Mouse (Mus musculus): ENCODE measurements around the gene Srd5a1. TPM values are rescaled to one million over a fixed set of nuclear protein-coding genes. Genes with fewer than 3 reads are reported as not detected.

The Srd5a1 gene
- polyA plus RNA-seq, 1 experiment from 2014 or later: 25.5 TPM

GRCm38 (mm10) chr13:69536021-69536420, 75.2 kb downstream of the Srd5a1 start:
- Histone ChIP-seq H3K36me3 (ENCODE audit: control insufficient read depth, insufficient read depth, low read length) (no peaks in the 10 kb centered on the region), H3K4me3 (replicated peaks; ENCODE audit: low read depth, low read length) (no peak overlapping the region), H3K9ac (replicated peaks; ENCODE audit: low read length) (peak overlapping the region; percentile 71; the same call in 1 of the 2 replicates), H3K27me3 (ENCODE audit: control insufficient read depth, insufficient read depth, low read length) (no peaks in the 10 kb centered on the region), H3K4me2 (ENCODE audit: low read length) (peak overlapping the region; percentile 94), H3K9me3 (ENCODE audit: control insufficient read depth, low read length) (no peaks in the 10 kb centered on the region), H3K27ac (replicated peaks; ENCODE audit: low read depth, low read length) (no peak overlapping the region), H3K4me1 (ENCODE audit: control insufficient read depth, insufficient read depth, low read length) (peaks cover 45% of the 10 kb centered on the region)
- WGBS: 77% methylated on average over 4 of the region's 4 CpGs
- no peak for DNase-seq
- no peak for ATAC-seq (ENCODE audit: low FRiP score, low TSS enrichment)

- Histone ChIP-seq H3K27ac (replicated peaks; ENCODE audit: low read depth, low read length) (peak overlapping the region; percentile 96), H3K36me3 (ENCODE audit: control insufficient read depth, insufficient read depth, low read length) (no peaks in the 10 kb centered on the region), H3K27me3 (ENCODE audit: control insufficient read depth, insufficient read depth, low read length) (no peaks in the 10 kb centered on the region), H3K4me1 (ENCODE audit: control insufficient read depth, insufficient read depth, low read length) (peaks cover 46% of the 10 kb centered on the region), H3K4me2 (ENCODE audit: low read length) (peak overlapping the region; percentile 95), H3K4me3 (replicated peaks; ENCODE audit: low read depth, low read length) (peak overlapping the region; percentile 90), H3K9ac (replicated peaks; ENCODE audit: low read length) (peak overlapping the region; percentile 88), H3K9me3 (ENCODE audit: control insufficient read depth, low read length) (no peaks in the 10 kb centered on the region)
- peak; percentile 94 for ATAC-seq (ENCODE audit: low FRiP score, low TSS enrichment)
- WGBS: under 1% methylated on average over 74 of the region's 86 CpGs
- DNase-seq: peak; percentile 100
Observed at GRCm38 (mm10) chr13:69534654-69535551, 76.3 kb downstream of the Srd5a1 start.

GRCm38 (mm10) chr13:69534334-69534653, 76.9 kb downstream of the Srd5a1 start, which contains the start of gene Tent4a:
Tent4a (minus strand) TSS chr13:69534617.
- WGBS: 0% methylated on average over 14 of the region's 57 CpGs
- peak within 1 kb of the TSS; percentile 95 for H3K4me2 ChIP-seq (ENCODE audit: low read length)
- no peaks in the 10 kb centered on the region for H3K9me3 ChIP-seq (ENCODE audit: control insufficient read depth, low read length)
- peak within 1 kb of the TSS; percentile 90 for H3K4me3 ChIP-seq (replicated peaks; ENCODE audit: low read depth, low read length)
- H3K36me3 ChIP-seq (ENCODE audit: control insufficient read depth, insufficient read depth, low read length): no peaks in the 10 kb centered on the region
- DNase-seq (no peak), ATAC-seq (ENCODE audit: low FRiP score, low TSS enrichment) (peak; percentile 86)
- H3K27me3 ChIP-seq (ENCODE audit: control insufficient read depth, insufficient read depth, low read length): no peaks in the 10 kb centered on the region
- peak within 1 kb of the TSS; percentile 88 for H3K9ac ChIP-seq (replicated peaks; ENCODE audit: low read length)
- H3K27ac ChIP-seq (replicated peaks; ENCODE audit: low read depth, low read length): peak within 1 kb of the TSS; percentile 96
- peaks cover 42% of the 10 kb centered on the region for H3K4me1 ChIP-seq (ENCODE audit: control insufficient read depth, insufficient read depth, low read length)

GRCm38 (mm10) chr13:69533405-69534333, 77.6 kb downstream of the Srd5a1 start, which contains the start of gene Nsun2:
Nsun2 (plus strand) TSS chr13:69533746.
- peaks cover 41% of the 10 kb centered on the region for H3K4me1 ChIP-seq (ENCODE audit: control insufficient read depth, insufficient read depth, low read length)
- peak within 1 kb of the TSS; percentile 90 for H3K4me3 ChIP-seq (replicated peaks; ENCODE audit: low read depth, low read length)
- no peaks in the 10 kb centered on the region for H3K9me3 ChIP-seq (ENCODE audit: control insufficient read depth, low read length)
- under 1% methylated on average over 132 of the region's 155 CpGs for WGBS
- ATAC-seq (ENCODE audit: low FRiP score, low TSS enrichment) (0 out of 2 replicates have a peak, but pooled peaks have one; percentile 1), DNase-seq (peak; percentile 71)
- H3K4me2 ChIP-seq (ENCODE audit: low read length): peak within 1 kb of the TSS; percentile 95
- no peaks in the 10 kb centered on the region for H3K36me3 ChIP-seq (ENCODE audit: control insufficient read depth, insufficient read depth, low read length)
- peak within 1 kb of the TSS; percentile 88 for H3K9ac ChIP-seq (replicated peaks; ENCODE audit: low read length)
- H3K27ac ChIP-seq (replicated peaks; ENCODE audit: low read depth, low read length): peak within 1 kb of the TSS; percentile 96
- H3K27me3 ChIP-seq (ENCODE audit: control insufficient read depth, insufficient read depth, low read length): no peaks in the 10 kb centered on the region

- WGBS: under 1% methylated on average over 9 of the region's 9 CpGs
- peaks cover 38% of the 10 kb centered on the region for H3K4me1 ChIP-seq (ENCODE audit: control insufficient read depth, insufficient read depth, low read length)
- DNase-seq: no peak
Observed at GRCm38 (mm10) chr13:69532893-69533404, 78.3 kb downstream of the Srd5a1 start.

GRCm38 (mm10) chr13:69532101-69532892, 78.9 kb downstream of the Srd5a1 start:
- DNase-seq: no peak
- H3K4me1 ChIP-seq (ENCODE audit: control insufficient read depth, insufficient read depth, low read length): peaks cover 38% of the 10 kb centered on the region
- WGBS: 19% methylated on average over 14 of the region's 14 CpGs

More at GRCm38 (mm10) chr13:69532893-69533404, 78.3 kb downstream of the Srd5a1 start:
- peak overlapping the region; percentile 88 for H3K9ac ChIP-seq (replicated peaks; ENCODE audit: low read length)
- no peaks in the 10 kb centered on the region for H3K36me3 ChIP-seq (ENCODE audit: control insufficient read depth, insufficient read depth, low read length)
- H3K9me3 ChIP-seq (ENCODE audit: control insufficient read depth, low read length): no peaks in the 10 kb centered on the region
- H3K4me2 ChIP-seq (ENCODE audit: low read length): peak overlapping the region; percentile 95
- no peak for ATAC-seq (ENCODE audit: low FRiP score, low TSS enrichment)
- H3K4me3 ChIP-seq (replicated peaks; ENCODE audit: low read depth, low read length): peak overlapping the region; percentile 90
- peak overlapping the region; percentile 96 for H3K27ac ChIP-seq (replicated peaks; ENCODE audit: low read depth, low read length)
- H3K27me3 ChIP-seq (ENCODE audit: control insufficient read depth, insufficient read depth, low read length): no peaks in the 10 kb centered on the region

GRCm38 (mm10) chr13:69531431-69531830, 79.8 kb downstream of the Srd5a1 start:
- H3K4me1 ChIP-seq (ENCODE audit: control insufficient read depth, insufficient read depth, low read length): peaks cover 40% of the 10 kb centered on the region
- no peak overlapping the region for H3K27ac ChIP-seq (replicated peaks; ENCODE audit: low read depth, low read length)
- H3K9ac ChIP-seq (replicated peaks; ENCODE audit: low read length): peak overlapping the region; percentile 34; the same call in 1 of the 2 replicates
- no peaks in the 10 kb centered on the region for H3K27me3 ChIP-seq (ENCODE audit: control insufficient read depth, insufficient read depth, low read length)
- H3K4me2 ChIP-seq (ENCODE audit: low read length): peak overlapping the region; percentile 95
- no peaks in the 10 kb centered on the region for H3K9me3 ChIP-seq (ENCODE audit: control insufficient read depth, low read length)
- H3K36me3 ChIP-seq (ENCODE audit: control insufficient read depth, insufficient read depth, low read length): no peaks in the 10 kb centered on the region
- no peak for DNase-seq
- WGBS: 45% methylated on average over 6 of the region's 6 CpGs
- ATAC-seq (ENCODE audit: low FRiP score, low TSS enrichment): no peak
- H3K4me3 ChIP-seq (replicated peaks; ENCODE audit: low read depth, low read length): peak overlapping the region; percentile 90

More at GRCm38 (mm10) chr13:69532101-69532892, 78.9 kb downstream of the Srd5a1 start:
- Histone ChIP-seq H3K9ac (replicated peaks; ENCODE audit: low read length) (peak overlapping the region; percentile 88), H3K27me3 (ENCODE audit: control insufficient read depth, insufficient read depth, low read length) (no peaks in the 10 kb centered on the region), H3K4me2 (ENCODE audit: low read length) (peak overlapping the region; percentile 95), H3K27ac (replicated peaks; ENCODE audit: low read depth, low read length) (no peak overlapping the region), H3K9me3 (ENCODE audit: control insufficient read depth, low read length) (no peaks in the 10 kb centered on the region), H3K4me3 (replicated peaks; ENCODE audit: low read depth, low read length) (peak overlapping the region; percentile 90), H3K36me3 (ENCODE audit: control insufficient read depth, insufficient read depth, low read length) (no peaks in the 10 kb centered on the region)
- no peak for ATAC-seq (ENCODE audit: low FRiP score, low TSS enrichment)
